In the genomic region with DNA sequence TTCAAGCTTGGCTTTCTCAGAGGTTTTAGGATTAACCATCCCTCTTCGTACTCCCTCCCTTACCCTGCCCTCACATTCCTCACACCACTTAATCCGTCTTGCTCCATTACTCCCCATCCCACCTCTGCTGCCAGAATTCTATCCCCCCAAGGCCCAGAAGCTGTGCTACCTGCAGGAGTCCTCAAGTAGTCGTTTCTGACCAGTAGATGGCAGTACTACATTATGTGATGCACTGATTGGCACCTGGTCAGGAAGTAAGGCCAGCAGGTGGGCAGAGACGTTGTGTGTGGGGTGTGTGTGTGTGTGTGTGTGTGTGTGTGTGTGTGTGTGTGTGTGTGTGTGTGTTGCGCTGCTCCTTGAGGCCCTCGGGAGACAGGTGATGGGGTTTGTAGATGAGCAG, we compare ENCODE assay signal across 12 mouse cellular contexts. TPM values are rescaled to one million over a fixed set of nuclear protein-coding genes. Genes with fewer than 3 reads are reported as not detected.
DNase-seq lines count a peak whose midpoint lies in the region; ATAC-seq and TF ChIP-seq lines count a peak whose summit lies in the region.
"Had no signal": no experiment of that assay in that cellular context is flagged by ENCODE, and none has a peak within 500 bp of the region (broad histone marks: within the 10 kb centered on the region; RNA-seq: fewer than 3 reads in every experiment).

No protein-coding gene starts in this region.

- intact Hi-C loops in heart, postnatal 14 days (cut with DNase I): loop anchor here (5.0 to 10.0 kb wide), 2 partner anchors 349 to 501 kb away; no protein-coding TSS in a partner anchor

- no peaks in the 10 kb centered on the region for H3K9me3 ChIP-seq in forebrain, postnatal 0 days (ENCODE audit: low read length)
- H3K9me3 ChIP-seq in forebrain, embryonic 11.5 days (ENCODE audit: control insufficient read depth, low read length): no peaks in the 10 kb centered on the region
- H3K9me3 ChIP-seq in embryonic facial prominence, embryonic 10.5 days: no peaks in the 10 kb centered on the region
- H3K9me3 ChIP-seq: limb, embryonic 13.5 days had no signal

- no peak overlapping the region for H3K27ac ChIP-seq in forebrain, postnatal 0 days (ENCODE audit: low read depth, low read length)
- H3K27ac ChIP-seq in forebrain, embryonic 11.5 days (ENCODE audit: low read depth, low read length): no peak overlapping the region
- no peak overlapping the region for H3K27ac ChIP-seq in embryonic facial prominence, embryonic 10.5 days (replicated peaks)
- H3K27ac ChIP-seq: limb, embryonic 13.5 days; neural tube, embryonic 12.5 days had no signal

- H3K4me2 ChIP-seq in forebrain, postnatal 0 days (ENCODE audit: low read depth): no peak overlapping the region
- no peak overlapping the region for H3K4me2 ChIP-seq in forebrain, embryonic 11.5 days (ENCODE audit: low read depth, low read length, severe bottlenecking)
- H3K4me2 ChIP-seq: limb, embryonic 13.5 days; neural tube, embryonic 12.5 days had no signal

- DNase-seq in forebrain, postnatal 0 days: peak; percentile 16
- DNase-seq in forebrain, embryonic 11.5 days (ENCODE audit: low spot score): no peak
- DNase-seq in A20 (ENCODE audit: low read depth, low spot score): peak; percentile 5
- peak; percentile 17 for DNase-seq in embryonic facial prominence, embryonic 10.5 days (ENCODE audit: low spot score)
- DNase-seq in kidney, postnatal 36 days: peak; percentile 35 to 41
- DNase-seq in urinary bladder, postnatal 10 days (ENCODE audit: low spot score): no peak
- no peak for DNase-seq in adrenal gland, adult 8-10 months
- no peak for DNase-seq in heart, postnatal 14 days
- DNase-seq: cerebellum, adult 11-12 months; gastrocnemius, postnatal 10 days had no signal

- H3K4me3 ChIP-seq in forebrain, postnatal 0 days (ENCODE audit: low read depth, low read length): no peak overlapping the region
- H3K4me3 ChIP-seq in forebrain, embryonic 11.5 days (ENCODE audit: low read depth, low read length): no peak overlapping the region
- H3K4me3 ChIP-seq in embryonic facial prominence, embryonic 10.5 days: no peak overlapping the region
- H3K4me3 ChIP-seq: limb, embryonic 13.5 days; neural tube, embryonic 12.5 days had no signal

- peak; percentile 57 for TF ChIP-seq CTCF in forebrain, postnatal 0 days (IDR thresholded peaks at IDR 0.05; ENCODE audit: low read depth)

- ATAC-seq in forebrain, postnatal 0 days: no peak
- ATAC-seq in forebrain, embryonic 11.5 days (replicated peaks; ENCODE audit: low FRiP score): no peak

- H3K36me3 ChIP-seq in forebrain, postnatal 0 days (ENCODE audit: insufficient read depth): no peaks in the 10 kb centered on the region
- H3K36me3 ChIP-seq in forebrain, embryonic 11.5 days (ENCODE audit: control insufficient read depth, insufficient read depth, low read length): no peaks in the 10 kb centered on the region
- H3K36me3 ChIP-seq in embryonic facial prominence, embryonic 10.5 days (replicated peaks): no peaks in the 10 kb centered on the region
- H3K36me3 ChIP-seq: limb, embryonic 13.5 days; neural tube, embryonic 12.5 days had no signal

- H3K4me1 ChIP-seq in forebrain, postnatal 0 days (ENCODE audit: insufficient read depth): no peaks in the 10 kb centered on the region
- H3K4me1 ChIP-seq in forebrain, embryonic 11.5 days (replicated peaks; ENCODE audit: control insufficient read depth, insufficient read depth, low read length): no peaks in the 10 kb centered on the region
- H3K4me1 ChIP-seq in embryonic facial prominence, embryonic 10.5 days: no peaks in the 10 kb centered on the region
- H3K4me1 ChIP-seq: limb, embryonic 13.5 days; neural tube, embryonic 12.5 days had no signal

- no peak overlapping the region for H3K9ac ChIP-seq in forebrain, postnatal 0 days
- H3K9ac ChIP-seq in forebrain, embryonic 11.5 days (ENCODE audit: low read length): no peak overlapping the region
- H3K9ac ChIP-seq: limb, embryonic 13.5 days; neural tube, embryonic 12.5 days had no signal

- 7% methylated on average over 5 of the region's 6 CpGs for WGBS in forebrain, postnatal 0 days
- 5% methylated on average over 4 of the region's 6 CpGs for WGBS in forebrain, embryonic 11.5 days
- WGBS in embryonic facial prominence, embryonic 10.5 days: 18% methylated on average over 6 of the region's 6 CpGs

- no peaks in the 10 kb centered on the region for H3K27me3 ChIP-seq in forebrain, postnatal 0 days (ENCODE audit: insufficient read depth, low read length)
- no peaks in the 10 kb centered on the region for H3K27me3 ChIP-seq in forebrain, embryonic 11.5 days (ENCODE audit: control insufficient read depth, insufficient read depth, low read length)
- no peaks in the 10 kb centered on the region for H3K27me3 ChIP-seq in embryonic facial prominence, embryonic 10.5 days (replicated peaks; ENCODE audit: low read depth, poor library complexity, severe bottlenecking)
- H3K27me3 ChIP-seq: limb, embryonic 13.5 days; neural tube, embryonic 12.5 days had no signal

RNA-seq across cellular contexts. Expression of gene Cyp2b19, which starts 18.9 kb away (rescaled TPM):
- not detected in 2 replicates for total RNA-seq in forebrain, postnatal 0 days (2014; rRNA removed)
- polyA plus RNA-seq in forebrain, postnatal 0 days (2015; fragmentation: Nextera tagmentation; extraction: Ambion mirVana): 0.23 and 0.34 TPM in 2 replicates
- 0.09 TPM in 1 of 2 replicates, not detected in the other for polyA plus RNA-seq in forebrain, embryonic 11.5 days (2014; fragmentation: Nextera tagmentation; extraction: Ambion mirVana)
- polyA plus RNA-seq in embryonic facial prominence, embryonic 10.5 days (2016; fragmentation: Nextera tagmentation; extraction: Ambion mirVana): 0.05 TPM in 1 of 2 replicates, not detected in the other
- total RNA-seq in adrenal gland, adult 8-10 months (2022): not detected
- total RNA-seq in heart, postnatal 14 days (2021): not detected
- total RNA-seq: gastrocnemius, postnatal 10 days had no signal
- polyA plus RNA-seq: limb, embryonic 13.5 days had no signal

RNA-seq across cellular contexts. Expression of gene Cyp2g1, which starts 32.8 kb away (rescaled TPM):
- 0.15 TPM in 1 of 2 replicates, not detected in the other for total RNA-seq in forebrain, postnatal 0 days (2014; rRNA removed)
- 0.24 TPM in 1 of 2 replicates, not detected in the other for polyA plus RNA-seq in forebrain, postnatal 0 days (2015; fragmentation: Nextera tagmentation; extraction: Ambion mirVana)
- not detected in 2 replicates for polyA plus RNA-seq in forebrain, embryonic 11.5 days (2014; fragmentation: Nextera tagmentation; extraction: Ambion mirVana)
- polyA plus RNA-seq in embryonic facial prominence, embryonic 10.5 days (2016; fragmentation: Nextera tagmentation; extraction: Ambion mirVana): not detected in 2 replicates
- total RNA-seq in adrenal gland, adult 8-10 months (2022): under 1 TPM in 1 of 4 experiments, not detected in 3; 0.31 TPM
- not detected for total RNA-seq in heart, postnatal 14 days (2021)
- total RNA-seq: gastrocnemius, postnatal 10 days had no signal
- polyA plus RNA-seq: limb, embryonic 13.5 days; neural tube, embryonic 12.5 days had no signal

RNA-seq across cellular contexts. Expression of gene Cyp2a5, which starts 59.2 kb away (rescaled TPM):
- 1.4 and 4.1 TPM in 2 replicates for total RNA-seq in forebrain, postnatal 0 days (2014; rRNA removed)
- 0.34 and 0.89 TPM in 2 replicates for polyA plus RNA-seq in forebrain, postnatal 0 days (2015; fragmentation: Nextera tagmentation; extraction: Ambion mirVana)
- not detected in 2 replicates for polyA plus RNA-seq in forebrain, embryonic 11.5 days (2014; fragmentation: Nextera tagmentation; extraction: Ambion mirVana)
- polyA plus RNA-seq in embryonic facial prominence, embryonic 10.5 days (2016; fragmentation: Nextera tagmentation; extraction: Ambion mirVana): not detected in 2 replicates
- total RNA-seq in adrenal gland, adult 8-10 months (2022): 1 to 10 TPM in 2 of 4 experiments, not detected in 2; 1.1 to 1.7 TPM
- 1 to 10 TPM in 1 of 2 experiments, under 1 TPM in 1; 0.29 to 5.8 TPM for total RNA-seq in heart, postnatal 14 days (2021)
- total RNA-seq: gastrocnemius, postnatal 10 days had no signal
- polyA plus RNA-seq: limb, embryonic 13.5 days had no signal

Comparison
In these comparisons a context has a peak if more than half of its experiments do, and no peak if none do; other contexts are left out.
1. DNase-seq: peak in forebrain, postnatal 0 days (single experiment), A20 (single experiment), embryonic facial prominence, embryonic 10.5 days (single experiment) and kidney, postnatal 36 days (2 of 2); none in forebrain, embryonic 11.5 days (single experiment), urinary bladder, postnatal 10 days (single experiment), adrenal gland, adult 8-10 months (single experiment) and heart, postnatal 14 days (0 of 2).